Mouse (Mus musculus) forebrain, embryonic 15.5 days (tissue): ENCODE measurements around the gene Pank1. TPM values are rescaled to one million over a fixed set of nuclear protein-coding genes. Genes with fewer than 3 reads are reported as not detected.

ENCODE experiments used
- ATAC-seq: fragments of 200-750 bp; cut with Nextera tagmentation; replicated peaks from 2 replicates; pipeline ENCODE4 v1.8.0; 2017; ENCODE audit warnings: mild to moderate bottlenecking, moderate TSS enrichment, moderate library complexity
- H3K27ac ChIP-seq: fragments of 300-500 bp; sonication (generic); replicated peaks from 2 replicates; pipeline ENCODE4 v1.5.1; 2015; ENCODE audit warnings: mild to moderate bottlenecking, inconsistent platforms
- H3K27me3 ChIP-seq: fragments of 300-500 bp; sonication (generic); 2 replicates; pipeline ENCODE4 v1.6.1; 2015; ENCODE audit warnings: inconsistent platforms
- H3K36me3 ChIP-seq: fragments of 300-500 bp; sonication (generic); 2 replicates; pipeline ENCODE4 v1.6.1; 2015; ENCODE audit warnings: mild to moderate bottlenecking, inconsistent platforms
- H3K4me1 ChIP-seq: fragments of 300-500 bp; sonication (generic); 2 replicates; pipeline ENCODE4 v1.6.1; 2015; ENCODE audit warnings: inconsistent platforms
- H3K4me2 ChIP-seq: fragments of 300-500 bp; sonication (generic); replicated peaks from 2 replicates; pipeline ENCODE4 v1.6.1; 2015; ENCODE audit warnings: mild to moderate bottlenecking, inconsistent platforms
- H3K4me3 ChIP-seq: fragments of 300-500 bp; sonication (generic); 2 replicates; pipeline ENCODE4 v1.5.1; 2015; ENCODE audit warnings: mild to moderate bottlenecking, inconsistent platforms
- H3K9ac ChIP-seq: fragments of 300-500 bp; sonication (generic); replicated peaks from 2 replicates; pipeline ENCODE4 v1.6.1; 2015; ENCODE audit warnings: mild to moderate bottlenecking, inconsistent platforms
- H3K9me3 ChIP-seq: fragments of 300-500 bp; sonication (generic); 2 replicates; pipeline ENCODE4 v1.6.1; 2016; ENCODE audit warnings: inconsistent platforms
- WGBS: fragments of 180-500 bp; shearing (Covaris S2); methylation state at CpG from one replicate; pipeline ENCODE4 v1.1.7; 2015; ENCODE audit warnings: mixed read lengths; 5-methylcytosine and 5-hydroxymethylcytosine counted together
- polyA plus RNA-seq: library from polyadenylated mRNA; unstranded; fragments of >200 nt; fragmentation: Nextera tagmentation; extraction: Ambion mirVana; gene quantifications from 2 replicates; pipeline ENCODE4 v1.2.1, GENCODE M21; 2015

The Pank1 gene
- polyA plus RNA-seq, 1 experiment from 2014 or later = 5.6 TPM

- Histone ChIP-seq H3K9ac (no peak overlapping the region), H3K4me2 (no peak overlapping the region), H3K27ac (no peak overlapping the region), H3K4me3 (no peak overlapping the region), H3K9me3 (no peaks in the 10 kb centered on the region), H3K4me1 (peaks cover 3% of the 10 kb centered on the region; the same call in 1 of the 2 replicates), H3K36me3 (peaks cover 6% of the 10 kb centered on the region; the same call in 1 of the 2 replicates), H3K27me3 (no peaks in the 10 kb centered on the region)
- WGBS = 79% methylated on average over 9 of the region's 9 CpGs
- no peak for ATAC-seq
Observed at GRCm38 (mm10) chr19:34844047-34844446, 35.2 kb downstream of the Pank1 start.

DNA sequence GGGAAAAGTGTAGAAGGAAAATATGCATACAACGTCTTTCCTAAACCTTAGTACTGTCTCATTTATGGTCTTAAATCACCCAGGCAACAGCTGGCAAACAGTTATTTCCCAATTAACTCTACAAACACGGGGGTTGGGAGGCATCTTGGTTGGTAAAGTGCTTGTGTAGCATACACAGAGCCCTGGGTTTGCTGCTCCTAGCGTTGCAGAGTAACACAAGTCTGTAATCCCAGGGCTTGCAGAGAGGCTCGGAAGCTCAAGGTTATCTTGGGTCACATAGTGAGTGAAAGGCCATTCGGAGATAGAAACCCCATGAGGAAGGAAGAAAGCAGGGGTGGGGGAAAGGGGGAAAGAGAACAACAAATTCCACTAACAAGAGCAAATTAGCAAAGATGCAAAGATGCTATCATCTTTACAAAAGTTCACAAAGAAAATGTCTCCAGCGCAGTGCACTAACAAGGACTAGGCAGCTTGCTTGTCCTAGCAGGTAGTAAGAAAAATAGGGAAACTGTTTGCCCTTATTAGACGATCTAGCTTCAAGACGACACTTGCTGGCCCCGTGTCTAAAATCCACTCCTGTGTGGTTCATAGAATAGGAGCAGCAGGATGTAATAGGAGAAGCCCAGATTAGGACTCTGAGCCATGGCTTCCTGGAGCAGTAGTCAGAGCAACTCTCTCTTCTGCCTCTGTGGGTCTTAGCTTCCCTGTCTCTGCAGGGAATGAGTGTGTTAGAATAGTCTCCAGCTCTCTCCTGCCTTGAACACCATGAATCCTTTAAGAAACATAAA, 37.3 kb downstream of the Pank1 start:
- H3K9me3 ChIP-seq = no peaks in the 10 kb centered on the region
- H3K27ac ChIP-seq = no peak overlapping the region
- WGBS = 41% methylated on average over 9 of the region's 9 CpGs
- ATAC-seq = no peak
- no peak overlapping the region for H3K9ac ChIP-seq
- H3K4me2 ChIP-seq = no peak overlapping the region
- H3K36me3 ChIP-seq = peaks cover 6% of the 10 kb centered on the region; the same call in 1 of the 2 replicates
- no peaks in the 10 kb centered on the region for H3K27me3 ChIP-seq
- H3K4me1 ChIP-seq = peaks cover 3% of the 10 kb centered on the region; the same call in 1 of the 2 replicates
- H3K4me3 ChIP-seq = no peak overlapping the region

- Histone ChIP-seq H3K4me1 (peaks cover 3% of the 10 kb centered on the region; the same call in 1 of the 2 replicates), H3K4me3 (no peak overlapping the region), H3K9me3 (no peaks in the 10 kb centered on the region), H3K4me2 (no peak overlapping the region), H3K36me3 (peaks cover 6% of the 10 kb centered on the region; the same call in 1 of the 2 replicates), H3K27me3 (no peaks in the 10 kb centered on the region), H3K27ac (no peak overlapping the region), H3K9ac (no peak overlapping the region)
- no peak for ATAC-seq
- WGBS = 96% methylated on average over 9 of the region's 9 CpGs
Observed at GRCm38 (mm10) chr19:34838624-34839023, 40.6 kb downstream of the Pank1 start.

- Histone ChIP-seq H3K4me2 (no peak overlapping the region), H3K9ac (no peak overlapping the region), H3K4me3 (no peak overlapping the region), H3K27ac (no peak overlapping the region), H3K9me3 (no peaks in the 10 kb centered on the region), H3K27me3 (no peaks in the 10 kb centered on the region), H3K36me3 (no peaks in the 10 kb centered on the region), H3K4me1 (no peaks in the 10 kb centered on the region)
- 81% methylated on average over 4 of the region's 4 CpGs for WGBS
- no peak for ATAC-seq
Observed at GRCm38 (mm10) chr19:34831702-34832101, 47.6 kb downstream of the Pank1 start.

GRCm38 (mm10) chr19:34827916-34828635, 51.2 kb downstream of the Pank1 start:
- Histone ChIP-seq H3K27ac (no peak overlapping the region), H3K4me1 (no peaks in the 10 kb centered on the region), H3K9me3 (no peaks in the 10 kb centered on the region), H3K4me2 (no peak overlapping the region), H3K4me3 (no peak overlapping the region), H3K9ac (no peak overlapping the region), H3K36me3 (no peaks in the 10 kb centered on the region), H3K27me3 (no peaks in the 10 kb centered on the region)
- no peak for ATAC-seq
- 94% methylated on average over 5 of the region's 5 CpGs for WGBS

DNA sequence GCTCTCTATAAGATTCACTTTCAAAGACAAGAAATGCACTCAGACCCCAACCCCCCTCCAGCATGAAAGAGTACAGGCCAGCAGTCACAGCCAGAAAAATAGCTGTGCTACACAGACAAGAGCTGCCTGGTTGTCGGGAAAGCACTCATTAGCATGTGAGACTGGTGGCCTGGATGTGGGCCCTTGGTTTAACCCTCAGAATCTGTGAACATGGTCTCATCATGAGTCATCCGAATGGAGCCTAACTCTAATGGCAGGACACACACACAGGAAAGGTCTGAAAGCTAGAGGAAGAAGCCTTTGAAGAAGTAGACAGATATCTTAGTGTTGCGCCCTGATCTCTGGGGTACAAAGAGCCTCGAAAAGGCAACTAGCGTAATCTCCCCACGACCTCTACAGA, 51.8 kb downstream of the Pank1 start:
- no peaks in the 10 kb centered on the region for H3K4me1 ChIP-seq
- no peak overlapping the region for H3K9ac ChIP-seq
- no peaks in the 10 kb centered on the region for H3K9me3 ChIP-seq
- H3K4me3 ChIP-seq = no peak overlapping the region
- H3K27ac ChIP-seq = no peak overlapping the region
- no peak for ATAC-seq
- no peaks in the 10 kb centered on the region for H3K27me3 ChIP-seq
- H3K4me2 ChIP-seq = no peak overlapping the region
- H3K36me3 ChIP-seq = no peaks in the 10 kb centered on the region
- WGBS = 85% methylated on average over 6 of the region's 6 CpGs

- H3K36me3 ChIP-seq = no peaks in the 10 kb centered on the region
Observed at GRCm38 (mm10) chr19:34825946-34826655, 53.2 kb downstream of the Pank1 start.

GRCm38 (mm10) chr19:34819577-34820170, 59.6 kb downstream of the Pank1 start:
- H3K4me2 ChIP-seq = no peak overlapping the region
- WGBS = 89% methylated on average over 5 of the region's 5 CpGs
- H3K9me3 ChIP-seq = no peaks in the 10 kb centered on the region
- H3K4me3 ChIP-seq = no peak overlapping the region
- no peaks in the 10 kb centered on the region for H3K27me3 ChIP-seq
- H3K4me1 ChIP-seq = no peaks in the 10 kb centered on the region
- no peak for ATAC-seq
- H3K27ac ChIP-seq = no peak overlapping the region
- no peak overlapping the region for H3K9ac ChIP-seq
- no peaks in the 10 kb centered on the region for H3K36me3 ChIP-seq

More at GRCm38 (mm10) chr19:34825946-34826655, 53.2 kb downstream of the Pank1 start:
- Histone ChIP-seq H3K27me3 (no peaks in the 10 kb centered on the region), H3K9ac (no peak overlapping the region), H3K4me1 (no peaks in the 10 kb centered on the region), H3K9me3 (no peaks in the 10 kb centered on the region), H3K4me3 (no peak overlapping the region), H3K27ac (no peak overlapping the region), H3K4me2 (no peak overlapping the region)
- 65% methylated on average over 13 of the region's 13 CpGs for WGBS
- ATAC-seq = peak; percentile 59

GRCm38 (mm10) chr19:34815371-34815770, 63.9 kb downstream of the Pank1 start:
- ATAC-seq = no peak
- no peak overlapping the region for H3K9ac ChIP-seq
- no peaks in the 10 kb centered on the region for H3K36me3 ChIP-seq
- no peak overlapping the region for H3K4me2 ChIP-seq
- no peaks in the 10 kb centered on the region for H3K9me3 ChIP-seq
- no peak overlapping the region for H3K27ac ChIP-seq
- 80% methylated on average over 4 of the region's 4 CpGs for WGBS
- no peaks in the 10 kb centered on the region for H3K27me3 ChIP-seq
- no peaks in the 10 kb centered on the region for H3K4me1 ChIP-seq
- no peak overlapping the region for H3K4me3 ChIP-seq

DNA sequence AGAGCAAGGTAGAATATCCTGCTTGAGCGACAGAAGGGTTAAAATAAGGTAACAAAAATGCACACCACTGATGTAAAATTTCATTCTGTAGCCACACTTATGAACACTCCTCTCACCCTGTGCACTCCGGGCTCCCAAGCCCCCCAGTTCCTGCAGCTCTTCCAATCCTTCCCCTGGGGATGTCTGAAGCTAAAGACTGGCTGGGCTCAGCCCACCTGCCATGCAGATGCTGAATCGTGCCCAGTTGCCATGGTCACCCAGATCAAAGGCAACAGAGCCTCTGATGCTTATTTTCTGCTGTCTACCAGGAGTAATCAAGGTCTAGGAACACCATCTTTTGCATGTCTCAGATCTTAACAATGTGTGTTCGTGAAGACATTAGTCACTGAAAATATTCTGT, 64.6 kb downstream of the Pank1 start:
- no peak overlapping the region for H3K4me2 ChIP-seq
- H3K9ac ChIP-seq = no peak overlapping the region
- H3K27ac ChIP-seq = no peak overlapping the region
- no peaks in the 10 kb centered on the region for H3K36me3 ChIP-seq
- H3K27me3 ChIP-seq = no peaks in the 10 kb centered on the region
- no peak for ATAC-seq
- WGBS = 41% methylated on average over 4 of the region's 4 CpGs
- no peak overlapping the region for H3K4me3 ChIP-seq
- no peaks in the 10 kb centered on the region for H3K9me3 ChIP-seq
- no peaks in the 10 kb centered on the region for H3K4me1 ChIP-seq

DNA sequence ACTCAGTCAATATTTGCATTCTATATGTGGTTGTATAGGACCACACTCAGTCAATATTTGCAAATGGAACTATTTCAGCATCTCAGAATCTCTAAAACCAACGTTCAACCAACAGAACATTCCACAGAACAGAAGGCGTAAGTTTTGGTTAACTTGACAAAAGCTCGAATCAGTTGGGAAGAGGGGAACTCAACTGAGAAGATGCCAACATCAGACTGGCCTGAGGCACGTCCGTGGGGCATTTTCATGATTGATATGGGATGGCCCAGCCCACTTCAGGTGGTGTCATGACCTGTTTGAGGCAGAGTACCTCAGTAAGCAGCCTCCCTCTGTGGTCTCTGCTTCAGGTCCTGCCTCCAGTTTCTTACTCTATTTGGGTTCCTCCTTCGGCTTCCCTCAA, 65.3 kb downstream of the Pank1 start:
- no peak for ATAC-seq
- Histone ChIP-seq H3K4me1 (no peaks in the 10 kb centered on the region), H3K9me3 (no peaks in the 10 kb centered on the region), H3K27ac (no peak overlapping the region), H3K9ac (no peak overlapping the region), H3K27me3 (no peaks in the 10 kb centered on the region), H3K4me2 (no peak overlapping the region), H3K4me3 (no peak overlapping the region), H3K36me3 (no peaks in the 10 kb centered on the region)
- 95% methylated on average over 6 of the region's 6 CpGs for WGBS

GRCm38 (mm10) chr19:34813533-34813932, 65.7 kb downstream of the Pank1 start:
- 96% methylated on average over 2 of the region's 2 CpGs for WGBS
- Histone ChIP-seq H3K27me3 (no peaks in the 10 kb centered on the region), H3K9me3 (no peaks in the 10 kb centered on the region), H3K4me3 (no peak overlapping the region), H3K9ac (no peak overlapping the region), H3K36me3 (no peaks in the 10 kb centered on the region), H3K4me1 (no peaks in the 10 kb centered on the region), H3K27ac (no peak overlapping the region), H3K4me2 (no peak overlapping the region)
- ATAC-seq = no peak
